Mouse (Mus musculus): ENCODE results near the gene Zfp109.

The Zfp109 gene

GRCm38 (mm10) chr7:24207488-24208261 is 29.7 kb downstream of the Zfp109 start:
- DNase-seq (ENCODE audit: low spot score): peak; percentile 43

GRCm38 (mm10) chr7:24196961-24197360 is 40.4 kb downstream of the Zfp109 start:
- DNase-seq (ENCODE audit: low spot score): no peak

GRCm38 (mm10) chr7:24193157-24193556 is 44.2 kb downstream of the Zfp109 start:
- DNase-seq (ENCODE audit: low spot score): no peak

- no peak for DNase-seq (ENCODE audit: low spot score)
Measured at GRCm38 (mm10) chr7:24191361-24191760, 46.0 kb downstream of the Zfp109 start.

GRCm38 (mm10) chr7:24189571-24189944 is 47.8 kb downstream of the Zfp109 start:
- no peak for DNase-seq (ENCODE audit: low spot score)

GRCm38 (mm10) chr7:24188901-24189570 is 48.3 kb downstream of the Zfp109 start:
- DNase-seq (ENCODE audit: low spot score): no peak

- DNase-seq (ENCODE audit: low spot score): no peak
Measured at GRCm38 (mm10) chr7:24187611-24188010, 49.7 kb downstream of the Zfp109 start.
